Mouse (Mus musculus): ENCODE measurements around the gene 4933411K16Rik. TPM values are rescaled to one million over a fixed set of nuclear protein-coding genes. Genes with fewer than 3 reads are reported as not detected.
A peak's percentile ranks its signal among the peaks of the same experiment; 100 is the strongest.

The 4933411K16Rik gene
- total and polyA plus RNA-seq, 2 experiments from 2014 or later: 1.6 TPM; not detected in 1

- DNase-seq (ENCODE audit: low spot score) (no peak), ATAC-seq (no peak)
- Histone ChIP-seq H3K27ac (peak overlapping the region; percentile 32; the same call in 1 of the 2 replicates), H3K4me3 (ENCODE audit: low read length) (no peak overlapping the region), H3K36me3 (ENCODE audit: insufficient read depth, low read length) (no peaks in the 10 kb centered on the region), H3K4me2 (ENCODE audit: low read depth, low read length) (no peak overlapping the region), H3K9ac (replicated peaks; ENCODE audit: low read length) (no peak overlapping the region), H3K4me1 (ENCODE audit: insufficient read depth, low read length) (no peaks in the 10 kb centered on the region), H3K9me3 (ENCODE audit: low read length) (no peaks in the 10 kb centered on the region), H3K27me3 (ENCODE audit: insufficient read depth, low read length) (no peaks in the 10 kb centered on the region)
- TF ChIP-seq CTCF (IDR thresholded peaks at IDR 0.05; ENCODE audit: low read depth): no peak
- WGBS: 56% methylated on average over 4 of the region's 4 CpGs
These were observed 33.0 kb upstream of the 4933411K16Rik start for GRCm38 (mm10) chr19:42019011-42019522.

- DNase-seq (ENCODE audit: low spot score) (no peak), ATAC-seq (no peak)
- no peaks in the 10 kb centered on the region for H3K27me3 ChIP-seq (ENCODE audit: insufficient read depth, low read length)
- H3K36me3 ChIP-seq (ENCODE audit: insufficient read depth, low read length): no peaks in the 10 kb centered on the region
- no peak overlapping the region for H3K4me2 ChIP-seq (ENCODE audit: low read depth, low read length)
- no peak overlapping the region for H3K9ac ChIP-seq (replicated peaks; ENCODE audit: low read length)
- TF ChIP-seq CTCF (IDR thresholded peaks at IDR 0.05; ENCODE audit: low read depth): no peak
- no peak overlapping the region for H3K4me3 ChIP-seq (ENCODE audit: low read length)
- H3K27ac ChIP-seq: peak overlapping the region; percentile 11; the same call in 1 of the 2 replicates
- H3K4me1 ChIP-seq (ENCODE audit: insufficient read depth, low read length): no peaks in the 10 kb centered on the region
- 53% methylated on average over 10 of the region's 10 CpGs for WGBS
- H3K9me3 ChIP-seq (ENCODE audit: low read length): no peaks in the 10 kb centered on the region
These were observed 30.1 kb upstream of the 4933411K16Rik start for GRCm38 (mm10) chr19:42021681-42022541.

- Histone ChIP-seq H3K4me1 (ENCODE audit: insufficient read depth, low read length) (no peaks in the 10 kb centered on the region), H3K27me3 (ENCODE audit: insufficient read depth, low read length) (no peaks in the 10 kb centered on the region), H3K4me3 (ENCODE audit: low read length) (no peak overlapping the region), H3K27ac (no peak overlapping the region), H3K9ac (replicated peaks; ENCODE audit: low read length) (no peak overlapping the region), H3K9me3 (ENCODE audit: low read length) (no peaks in the 10 kb centered on the region), H3K4me2 (ENCODE audit: low read depth, low read length) (no peak overlapping the region), H3K36me3 (ENCODE audit: insufficient read depth, low read length) (no peaks in the 10 kb centered on the region)
- no peak for TF ChIP-seq CTCF (IDR thresholded peaks at IDR 0.05; ENCODE audit: low read depth)
- 62% methylated on average over 2 of the region's 2 CpGs for WGBS
- DNase-seq (ENCODE audit: low spot score): no peak
- ATAC-seq: no peak
These were observed 29.6 kb upstream of the 4933411K16Rik start for GRCm38 (mm10) chr19:42022542-42022848.

GRCm38 (mm10) chr19:42026158-42026557, 25.9 kb upstream of the 4933411K16Rik start:
- Histone ChIP-seq H3K9ac (replicated peaks; ENCODE audit: low read length) (no peak overlapping the region), H3K27ac (no peak overlapping the region), H3K4me2 (ENCODE audit: low read depth, low read length) (no peak overlapping the region), H3K9me3 (ENCODE audit: low read length) (no peaks in the 10 kb centered on the region), H3K36me3 (ENCODE audit: insufficient read depth, low read length) (no peaks in the 10 kb centered on the region), H3K4me1 (ENCODE audit: insufficient read depth, low read length) (no peaks in the 10 kb centered on the region), H3K27me3 (ENCODE audit: insufficient read depth, low read length) (no peaks in the 10 kb centered on the region), H3K4me3 (ENCODE audit: low read length) (no peak overlapping the region)
- DNase-seq (ENCODE audit: low spot score) (peak; percentile 82), ATAC-seq (peak; percentile 80)
- TF ChIP-seq CTCF (IDR thresholded peaks at IDR 0.05; ENCODE audit: low read depth): peak; percentile 98
- 7% methylated on average over 5 of the region's 5 CpGs for WGBS

GRCm38 (mm10) chr19:42031112-42031511, 20.9 kb upstream of the 4933411K16Rik start:
- Histone ChIP-seq H3K4me3 (ENCODE audit: low read length) (no peak overlapping the region), H3K9me3 (ENCODE audit: low read length) (no peaks in the 10 kb centered on the region), H3K4me2 (ENCODE audit: low read depth, low read length) (no peak overlapping the region), H3K9ac (replicated peaks; ENCODE audit: low read length) (no peak overlapping the region), H3K27me3 (ENCODE audit: insufficient read depth, low read length) (no peaks in the 10 kb centered on the region), H3K27ac (no peak overlapping the region), H3K4me1 (ENCODE audit: insufficient read depth, low read length) (no peaks in the 10 kb centered on the region), H3K36me3 (ENCODE audit: insufficient read depth, low read length) (no peaks in the 10 kb centered on the region)
- DNase-seq (ENCODE audit: low spot score) (no peak), ATAC-seq (no peak)
- WGBS: 81% methylated on average over 5 of the region's 5 CpGs
- TF ChIP-seq CTCF (IDR thresholded peaks at IDR 0.05; ENCODE audit: low read depth): no peak

- no peaks in the 10 kb centered on the region for H3K27me3 ChIP-seq (ENCODE audit: insufficient read depth, low read length)
- no peak overlapping the region for H3K4me3 ChIP-seq (ENCODE audit: low read length)
- no peak overlapping the region for H3K27ac ChIP-seq
- H3K4me2 ChIP-seq (ENCODE audit: low read depth, low read length): no peak overlapping the region
- no peaks in the 10 kb centered on the region for H3K4me1 ChIP-seq (ENCODE audit: insufficient read depth, low read length)
- H3K9ac ChIP-seq (replicated peaks; ENCODE audit: low read length): no peak overlapping the region
- no peak for DNase-seq (ENCODE audit: low spot score)
- 0 out of 2 replicates have a peak, but pooled peaks have one; percentile 2 for ATAC-seq
- no peaks in the 10 kb centered on the region for H3K36me3 ChIP-seq (ENCODE audit: insufficient read depth, low read length)
- WGBS: 65% methylated on average over 14 of the region's 14 CpGs
- H3K9me3 ChIP-seq (ENCODE audit: low read length): no peaks in the 10 kb centered on the region
- TF ChIP-seq CTCF (IDR thresholded peaks at IDR 0.05; ENCODE audit: low read depth): no peak
These were observed 18.4 kb upstream of the 4933411K16Rik start for GRCm38 (mm10) chr19:42033611-42034010.
